Mouse (Mus musculus): ENCODE measurements around the gene Igsf21. TPM values are rescaled to one million over a fixed set of nuclear protein-coding genes. Genes with fewer than 3 reads are reported as not detected.

The Igsf21 gene
- polyA plus RNA-seq, 1 experiment from 2014 or later = 16.5 TPM

GRCm38 (mm10) chr4:140070331-140070652, 176.3 kb downstream of the Igsf21 start:
- 46% methylated on average over 10 of the region's 10 CpGs for WGBS
- DNase-seq (ENCODE audit: low spot score, missing footprints) (no peak), ATAC-seq (ENCODE audit: low FRiP score) (no peak; the same call in 1 of the 2 replicates)
- Histone ChIP-seq H3K27me3 (ENCODE audit: control insufficient read depth, insufficient read depth, low read length) (0 out of 2 replicates have a peak, but pooled peaks cover 2% of the 10 kb centered on the region), H3K9ac (ENCODE audit: low read length) (no peak overlapping the region), H3K36me3 (ENCODE audit: control insufficient read depth, insufficient read depth, low read length) (no peaks in the 10 kb centered on the region), H3K27ac (ENCODE audit: low read depth, low read length) (no peak overlapping the region), H3K4me1 (ENCODE audit: control insufficient read depth, insufficient read depth, low read length) (peaks cover 14% of the 10 kb centered on the region), H3K4me2 (no peak overlapping the region), H3K9me3 (ENCODE audit: control insufficient read depth, low read length) (no peaks in the 10 kb centered on the region; the same call in 1 of the 2 replicates), H3K4me3 (ENCODE audit: low read depth, low read length) (no peak overlapping the region)

GRCm38 (mm10) chr4:140069563-140070330, 176.8 kb downstream of the Igsf21 start:
- H3K4me1 ChIP-seq (ENCODE audit: control insufficient read depth, insufficient read depth, low read length) = peaks cover 14% of the 10 kb centered on the region
- ATAC-seq (ENCODE audit: low FRiP score) (peak; percentile 78), DNase-seq (ENCODE audit: low spot score, missing footprints) (no peak)
- no peaks in the 10 kb centered on the region; the same call in 1 of the 2 replicates for H3K9me3 ChIP-seq (ENCODE audit: control insufficient read depth, low read length)
- no peak overlapping the region for H3K4me2 ChIP-seq
- no peak overlapping the region for H3K9ac ChIP-seq (ENCODE audit: low read length)
- H3K4me3 ChIP-seq (ENCODE audit: low read depth, low read length) = no peak overlapping the region
- H3K27ac ChIP-seq (ENCODE audit: low read depth, low read length) = no peak overlapping the region
- 10% methylated on average over 15 of the region's 15 CpGs for WGBS
- 0 out of 2 replicates have a peak, but pooled peaks cover 2% of the 10 kb centered on the region for H3K27me3 ChIP-seq (ENCODE audit: control insufficient read depth, insufficient read depth, low read length)
- H3K36me3 ChIP-seq (ENCODE audit: control insufficient read depth, insufficient read depth, low read length) = no peaks in the 10 kb centered on the region

GRCm38 (mm10) chr4:140068468-140068867, 178.1 kb downstream of the Igsf21 start:
- 90% methylated on average over 6 of the region's 6 CpGs for WGBS
- no peak overlapping the region for H3K4me3 ChIP-seq (ENCODE audit: low read depth, low read length)
- no peak for DNase-seq (ENCODE audit: low spot score, missing footprints)
- no peak overlapping the region for H3K27ac ChIP-seq (ENCODE audit: low read depth, low read length)
- no peak for ATAC-seq (ENCODE audit: low FRiP score)
- H3K9me3 ChIP-seq (ENCODE audit: control insufficient read depth, low read length) = no peaks in the 10 kb centered on the region; the same call in 1 of the 2 replicates
- no peak overlapping the region for H3K4me2 ChIP-seq
- no peak overlapping the region for H3K9ac ChIP-seq (ENCODE audit: low read length)
- H3K4me1 ChIP-seq (ENCODE audit: control insufficient read depth, insufficient read depth, low read length) = peaks cover 14% of the 10 kb centered on the region
- H3K36me3 ChIP-seq (ENCODE audit: control insufficient read depth, insufficient read depth, low read length) = no peaks in the 10 kb centered on the region
- 0 out of 2 replicates have a peak, but pooled peaks cover 2% of the 10 kb centered on the region for H3K27me3 ChIP-seq (ENCODE audit: control insufficient read depth, insufficient read depth, low read length)

- 93% methylated on average over 12 of the region's 12 CpGs for WGBS
- Histone ChIP-seq H3K4me3 (ENCODE audit: low read depth, low read length) (no peak overlapping the region), H3K27ac (ENCODE audit: low read depth, low read length) (no peak overlapping the region), H3K27me3 (ENCODE audit: control insufficient read depth, insufficient read depth, low read length) (0 out of 2 replicates have a peak, but pooled peaks cover 2% of the 10 kb centered on the region), H3K4me2 (no peak overlapping the region), H3K9me3 (ENCODE audit: control insufficient read depth, low read length) (no peaks in the 10 kb centered on the region; the same call in 1 of the 2 replicates), H3K9ac (ENCODE audit: low read length) (no peak overlapping the region), H3K4me1 (ENCODE audit: control insufficient read depth, insufficient read depth, low read length) (peaks cover 14% of the 10 kb centered on the region; the same call in 1 of the 2 replicates), H3K36me3 (ENCODE audit: control insufficient read depth, insufficient read depth, low read length) (no peaks in the 10 kb centered on the region)
- DNase-seq (ENCODE audit: low spot score, missing footprints) (no peak), ATAC-seq (ENCODE audit: low FRiP score) (no peak)
Observed at GRCm38 (mm10) chr4:140066011-140066410, 180.6 kb downstream of the Igsf21 start.

GRCm38 (mm10) chr4:140063153-140063671, 183.4 kb downstream of the Igsf21 start:
- Histone ChIP-seq H3K4me2 (no peak overlapping the region), H3K27me3 (ENCODE audit: control insufficient read depth, insufficient read depth, low read length) (no peaks in the 10 kb centered on the region), H3K9ac (ENCODE audit: low read length) (no peak overlapping the region), H3K9me3 (ENCODE audit: control insufficient read depth, low read length) (no peaks in the 10 kb centered on the region), H3K36me3 (ENCODE audit: control insufficient read depth, insufficient read depth, low read length) (no peaks in the 10 kb centered on the region), H3K4me3 (ENCODE audit: low read depth, low read length) (no peak overlapping the region), H3K4me1 (ENCODE audit: control insufficient read depth, insufficient read depth, low read length) (no peaks in the 10 kb centered on the region), H3K27ac (ENCODE audit: low read depth, low read length) (no peak overlapping the region)
- no peak for DNase-seq (ENCODE audit: low spot score, missing footprints)
- no peak for ATAC-seq (ENCODE audit: low FRiP score)
- WGBS = 85% methylated on average over 13 of the region's 13 CpGs

- Histone ChIP-seq H3K36me3 (ENCODE audit: control insufficient read depth, insufficient read depth, low read length) (no peaks in the 10 kb centered on the region), H3K4me2 (no peak overlapping the region), H3K4me1 (ENCODE audit: control insufficient read depth, insufficient read depth, low read length) (no peaks in the 10 kb centered on the region), H3K9me3 (ENCODE audit: control insufficient read depth, low read length) (no peaks in the 10 kb centered on the region), H3K27ac (ENCODE audit: low read depth, low read length) (no peak overlapping the region), H3K9ac (ENCODE audit: low read length) (no peak overlapping the region), H3K27me3 (ENCODE audit: control insufficient read depth, insufficient read depth, low read length) (no peaks in the 10 kb centered on the region), H3K4me3 (ENCODE audit: low read depth, low read length) (no peak overlapping the region)
- WGBS = 83% methylated on average over 5 of the region's 5 CpGs
- DNase-seq (ENCODE audit: low spot score, missing footprints) (no peak), ATAC-seq (ENCODE audit: low FRiP score) (no peak)
Observed at GRCm38 (mm10) chr4:140060251-140060650, 186.3 kb downstream of the Igsf21 start.

- 85% methylated on average over 7 of the region's 7 CpGs for WGBS
- Histone ChIP-seq H3K9me3 (ENCODE audit: control insufficient read depth, low read length) (no peaks in the 10 kb centered on the region), H3K27me3 (ENCODE audit: control insufficient read depth, insufficient read depth, low read length) (no peaks in the 10 kb centered on the region), H3K4me1 (ENCODE audit: control insufficient read depth, insufficient read depth, low read length) (0 out of 2 replicates have a peak, but pooled peaks cover 2% of the 10 kb centered on the region), H3K4me3 (ENCODE audit: low read depth, low read length) (no peak overlapping the region), H3K9ac (ENCODE audit: low read length) (no peak overlapping the region), H3K27ac (ENCODE audit: low read depth, low read length) (no peak overlapping the region), H3K4me2 (no peak overlapping the region), H3K36me3 (ENCODE audit: control insufficient read depth, insufficient read depth, low read length) (no peaks in the 10 kb centered on the region)
- ATAC-seq (ENCODE audit: low FRiP score) = no peak
- no peak for DNase-seq (ENCODE audit: low spot score, missing footprints)
Observed at GRCm38 (mm10) chr4:140053042-140053441, 193.5 kb downstream of the Igsf21 start.

- H3K9ac ChIP-seq (ENCODE audit: low read length) = no peak overlapping the region
- H3K4me3 ChIP-seq (ENCODE audit: low read depth, low read length) = no peak overlapping the region
- 51% methylated on average over 11 of the region's 11 CpGs for WGBS
- no peaks in the 10 kb centered on the region for H3K36me3 ChIP-seq (ENCODE audit: control insufficient read depth, insufficient read depth, low read length)
- no peaks in the 10 kb centered on the region for H3K9me3 ChIP-seq (ENCODE audit: control insufficient read depth, low read length)
- no peak overlapping the region for H3K4me2 ChIP-seq
- H3K4me1 ChIP-seq (ENCODE audit: control insufficient read depth, insufficient read depth, low read length) = 0 out of 2 replicates have a peak, but pooled peaks cover 2% of the 10 kb centered on the region
- DNase-seq (ENCODE audit: low spot score, missing footprints) = no peak
- H3K27ac ChIP-seq (ENCODE audit: low read depth, low read length) = no peak overlapping the region
- no peaks in the 10 kb centered on the region for H3K27me3 ChIP-seq (ENCODE audit: control insufficient read depth, insufficient read depth, low read length)
- ATAC-seq (ENCODE audit: low FRiP score) = no peak
Observed at GRCm38 (mm10) chr4:140052575-140052974, 194.0 kb downstream of the Igsf21 start.

- Histone ChIP-seq H3K27me3 (ENCODE audit: control insufficient read depth, insufficient read depth, low read length) (no peaks in the 10 kb centered on the region), H3K4me3 (ENCODE audit: low read depth, low read length) (no peak overlapping the region), H3K4me2 (no peak overlapping the region), H3K27ac (ENCODE audit: low read depth, low read length) (no peak overlapping the region), H3K9me3 (ENCODE audit: control insufficient read depth, low read length) (no peaks in the 10 kb centered on the region), H3K36me3 (ENCODE audit: control insufficient read depth, insufficient read depth, low read length) (no peaks in the 10 kb centered on the region), H3K9ac (ENCODE audit: low read length) (no peak overlapping the region), H3K4me1 (ENCODE audit: control insufficient read depth, insufficient read depth, low read length) (no peaks in the 10 kb centered on the region)
- DNase-seq (ENCODE audit: low spot score, missing footprints) (no peak), ATAC-seq (ENCODE audit: low FRiP score) (no peak)
- 71% methylated on average over 10 of the region's 10 CpGs for WGBS
Observed at GRCm38 (mm10) chr4:140047807-140048362, 198.7 kb downstream of the Igsf21 start.

Data from midbrain, embryonic 11.5 days (tissue).